ENCODE assay signal across 8 mouse cellular contexts in the genomic region with DNA sequence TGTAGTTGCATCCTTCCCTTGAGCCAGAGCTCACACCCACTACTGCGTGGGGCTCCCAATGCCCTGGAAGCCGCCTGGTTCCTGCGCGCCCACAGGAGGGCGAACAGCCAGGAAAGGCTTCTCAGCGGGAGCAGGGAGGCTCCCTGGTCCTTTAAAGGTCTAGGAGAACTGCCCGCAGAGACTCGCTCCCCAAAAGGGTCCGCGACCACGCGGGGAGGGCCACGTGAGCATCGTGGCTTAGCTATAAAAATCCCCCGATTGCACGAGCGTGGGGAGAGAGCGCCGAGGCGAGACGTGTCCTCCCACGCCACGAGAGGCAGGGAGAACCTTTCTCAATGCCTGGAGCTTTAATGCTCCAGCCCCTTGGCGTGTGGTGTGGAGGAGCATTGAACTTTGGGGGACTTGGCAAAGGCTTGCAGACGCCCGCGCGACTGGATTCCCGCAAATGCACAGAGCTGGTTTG. TPM values are rescaled to one million over a fixed set of nuclear protein-coding genes. Genes with fewer than 3 reads are reported as not detected.
DNase-seq lines count a peak whose midpoint lies in the region; ATAC-seq and TF ChIP-seq lines count a peak whose summit lies in the region.

Gene Nwd2, plus strand, starts transcription at position 33 of the 463 bp plus-strand sequence.

- H3K4me3 ChIP-seq in lung, postnatal 0 days (ENCODE audit: low read depth, low read length), result peak within 1 kb of the TSS; percentile 20

- no peaks in the 10 kb centered on the region for H3K4me1 ChIP-seq in lung, postnatal 0 days (ENCODE audit: insufficient read depth, low read depth, low read length)

- H3K9ac ChIP-seq in lung, postnatal 0 days (replicated peaks; ENCODE audit: low read depth), result no peak within 1 kb of the TSS

- no peaks in the 10 kb centered on the region for H3K9me3 ChIP-seq in lung, postnatal 0 days (ENCODE audit: low read length)

- TF ChIP-seq EP300 in lung, postnatal 0 days (IDR thresholded peaks at IDR 0.05), result no peak

- TF ChIP-seq CTCF in lung, postnatal 0 days (IDR thresholded peaks at IDR 0.05), result no peak

- no peaks in the 10 kb centered on the region for H3K36me3 ChIP-seq in lung, postnatal 0 days (ENCODE audit: insufficient read depth, low read length)

- H3K27ac ChIP-seq in lung, postnatal 0 days (ENCODE audit: low read length), result no peak within 1 kb of the TSS

- H3K4me2 ChIP-seq in lung, postnatal 0 days (replicated peaks; ENCODE audit: low read depth, low read length), result peak within 1 kb of the TSS; percentile 43

- 3% methylated on average over 24 of the region's 29 CpGs for WGBS in lung, postnatal 0 days

- DNase-seq in lung, postnatal 0 days (ENCODE audit: low spot score), result no peak
- DNase-seq in lung, postnatal 25 days (ENCODE audit: low spot score), result no peak
- DNase-seq in frontal cortex, postnatal 36 days (ENCODE audit: low spot score in 2 of 2), result peak; percentile 64 to 70
- DNase-seq in layer of hippocampus, postnatal 36 days, result peak; percentile 48 to 58
- DNase-seq in neural tube, embryonic 10.5 days (ENCODE audit: extremely low spot score, low spot score), result peak; percentile 56
- DNase-seq in adrenal gland, adult 2 months, result no peak
- no peak for DNase-seq in urinary bladder, postnatal 10 days (ENCODE audit: low spot score)
- DNase-seq in T-cell, adult 2 months (ENCODE audit: low spot score), result no peak

- H3K27me3 ChIP-seq in lung, postnatal 0 days (replicated peaks; ENCODE audit: insufficient read depth, low read length), result peaks cover 19% of the 10 kb centered on the region; the same call in 1 of the 2 replicates

- ATAC-seq in lung, postnatal 0 days, result no peak

RNA-seq across cellular contexts. Expression of gene Nwd2, which starts in this region (rescaled TPM):
- 0.39 and 0.54 TPM in 2 replicates for polyA plus RNA-seq in lung, postnatal 0 days (2015; fragmentation: Nextera tagmentation; extraction: Ambion mirVana)
- 10 to 100 TPM; 18.9 to 19.8 TPM for total RNA-seq in layer of hippocampus, postnatal 36 days (2021)
- total RNA-seq in adrenal gland, adult 2 months (2021), result not detected
- not detected in 2 replicates for polyA plus RNA-seq in adrenal gland, adult 2 months (2012; rRNA removed)

Comparison
In these comparisons a context has a peak if more than half of its experiments do, and no peak if none do; other contexts are left out.
1. RNA of gene Nwd2 (total RNA-seq): 18.9 to 19.8 TPM in layer of hippocampus, postnatal 36 days; not detected in adrenal gland, adult 2 months; every median in the first group is over 10 times any median in the second.
2. DNase-seq: peak in frontal cortex, postnatal 36 days (2 of 2), layer of hippocampus, postnatal 36 days (2 of 2) and neural tube, embryonic 10.5 days (single experiment); none in lung, postnatal 0 days (single experiment), lung, postnatal 25 days (single experiment), adrenal gland, adult 2 months (single experiment), urinary bladder, postnatal 10 days (single experiment) and T-cell, adult 2 months (single experiment).